Mouse (Mus musculus) bone marrow macrophage, adult 2 months (primary cell): Measurements from ENCODE around the gene Gpr61. TPM values are rescaled to one million over a fixed set of nuclear protein-coding genes. Genes with fewer than 3 reads are reported as not detected.

Experiments used
- H3K27ac ChIP-seq: 2 replicates; pipeline ENCODE4 v1.5.1; 2012; ENCODE audit warnings: low read depth, low read length; ENCODE audit not compliant: insufficient read depth
- H3K4me1 ChIP-seq: 2 replicates; pipeline ENCODE4 v1.6.1; 2012; ENCODE audit warnings: low read length; ENCODE audit not compliant: control insufficient read depth, insufficient read depth
- H3K4me3 ChIP-seq: 2 replicates; pipeline ENCODE4 v1.5.1; 2012; ENCODE audit warnings: mild to moderate bottlenecking, low read length, moderate library complexity; ENCODE audit not compliant: insufficient read depth
- CTCF ChIP-seq: IDR thresholded peaks from 2 replicates; pipeline ENCODE4 v1.5.1; 2012; ENCODE audit warnings: low read depth, mild to moderate bottlenecking, low read length, moderate library complexity
- POLR2A ChIP-seq: IDR thresholded peaks from 2 replicates; pipeline ENCODE4 v1.6.1; 2012; ENCODE audit warnings: mild to moderate bottlenecking, low read depth, low read length, borderline replicate concordance
- polyA plus RNA-seq: library from polyadenylated mRNA; stranded (reverse); fragments of >200 nt; gene quantifications from 2 replicates; pipeline ENCODE4 v1.2.4, GENCODE M21; 2012; ENCODE audit not compliant: missing spikeins, insufficient read depth, insufficient read length

Gene Gpr61
- polyA plus RNA-seq, 1 experiment = not detected

- Histone ChIP-seq H3K4me1 (peaks cover 5% of the 10 kb centered on the region), H3K4me3 (no peak overlapping the region), H3K27ac (no peak overlapping the region)
- no peak for TF ChIP-seq CTCF
- TF ChIP-seq POLR2A = no peak
Observed at GRCm38 (mm10) chr3:108112246-108112645, 42.4 kb downstream of the Gpr61 start.

- TF ChIP-seq POLR2A (no peak), CTCF (no peak)
- H3K27ac ChIP-seq = no peak overlapping the region
- peaks cover 5% of the 10 kb centered on the region for H3K4me1 ChIP-seq
- no peak overlapping the region for H3K4me3 ChIP-seq
Observed at GRCm38 (mm10) chr3:108111320-108111719, 43.4 kb downstream of the Gpr61 start.

GRCm38 (mm10) chr3:108105281-108105680, 49.4 kb downstream of the Gpr61 start:
- Histone ChIP-seq H3K4me3 (no peak overlapping the region), H3K27ac (no peak overlapping the region), H3K4me1 (peaks cover 5% of the 10 kb centered on the region)
- no peak for TF ChIP-seq POLR2A
- no peak for TF ChIP-seq CTCF

- TF ChIP-seq CTCF (no peak), POLR2A (no peak)
- H3K27ac ChIP-seq = no peak overlapping the region
- no peak overlapping the region for H3K4me3 ChIP-seq
- no peaks in the 10 kb centered on the region for H3K4me1 ChIP-seq
Observed at GRCm38 (mm10) chr3:108102075-108102474, 52.6 kb downstream of the Gpr61 start.

GRCm38 (mm10) chr3:108101594-108101993, 53.1 kb downstream of the Gpr61 start:
- no peaks in the 10 kb centered on the region for H3K4me1 ChIP-seq

More at GRCm38 (mm10) chr3:108101594-108101993, 53.1 kb downstream of the Gpr61 start:
- Histone ChIP-seq H3K4me3 (no peak overlapping the region), H3K27ac (no peak overlapping the region)
- TF ChIP-seq CTCF = no peak
- TF ChIP-seq POLR2A = no peak

Other genes with a start within 250 kb of the Gpr61 start
- gene Gstm7, start 223.1 kb downstream of the Gpr61 start, polyA plus RNA-seq = 1.8 TPM in 1 of 2 replicates, not detected in the other
- gene Gstm6, start 211.1 kb downstream of the Gpr61 start, polyA plus RNA-seq = not detected in 2 replicates
- gene Gstm3, start 185.6 kb downstream of the Gpr61 start, polyA plus RNA-seq = not detected in 2 replicates
- gene Gstm2, start 168.4 kb downstream of the Gpr61 start, polyA plus RNA-seq = 4.5 and 4.7 TPM in 2 replicates
- gene Gstm1, start 136.9 kb downstream of the Gpr61 start, polyA plus RNA-seq = 313 and 329 TPM in 2 replicates
- gene Gstm4, start 110.0 kb downstream of the Gpr61 start, polyA plus RNA-seq = 10.1 and 10.7 TPM in 2 replicates
- 22.4 and 23.8 TPM in 2 replicates for gene Ampd2, start 68.2 kb downstream of the Gpr61 start, polyA plus RNA-seq
- gene Gnat2, start 62.1 kb downstream of the Gpr61 start, polyA plus RNA-seq = not detected in 2 replicates
- gene Gnai3, start 8.7 kb downstream of the Gpr61 start, polyA plus RNA-seq = 61.2 and 65.1 TPM in 2 replicates
- gene Amigo1, start 31.5 kb upstream of the Gpr61 start, polyA plus RNA-seq = 3.3 and 5.7 TPM in 2 replicates
- 10.1 and 11.6 TPM in 2 replicates for gene Cyb561d1, start 46.3 kb upstream of the Gpr61 start, polyA plus RNA-seq
- 5.6 and 6.4 TPM in 2 replicates for gene Atxn7l2, start 56.1 kb upstream of the Gpr61 start, polyA plus RNA-seq
- gene Sypl2, start 71.8 kb upstream of the Gpr61 start, polyA plus RNA-seq = not detected in 2 replicates
- 128 and 156 TPM in 2 replicates for gene Psma5, start 102.0 kb upstream of the Gpr61 start, polyA plus RNA-seq
- gene Sort1, start 129.2 kb upstream of the Gpr61 start, polyA plus RNA-seq = 30.0 and 33.3 TPM in 2 replicates
- not detected in 2 replicates for gene Mybphl, start 210.0 kb upstream of the Gpr61 start, polyA plus RNA-seq
- 15.3 and 26.1 TPM in 2 replicates for gene Psrc1, start 229.0 kb upstream of the Gpr61 start, polyA plus RNA-seq